Mouse (Mus musculus) erythroblast, embryonic 14.5 days (primary cell): ENCODE data around the gene Irf3. TPM values are rescaled to one million over a fixed set of nuclear protein-coding genes. Genes with fewer than 3 reads are reported as not detected.

Source experiments
- H3K27me3 ChIP-seq: 2 replicates; pipeline ENCODE4 v1.6.1; 2012; ENCODE audit warnings: inconsistent platforms; ENCODE audit not compliant: control insufficient read depth
- H3K36me3 ChIP-seq: 2 replicates; pipeline ENCODE4 v1.6.1; 2012; ENCODE audit warnings: mild to moderate bottlenecking, inconsistent platforms; ENCODE audit not compliant: control insufficient read depth
- H3K4me1 ChIP-seq: 2 replicates; pipeline ENCODE4 v1.6.1; 2012; ENCODE audit warnings: inconsistent platforms; ENCODE audit not compliant: control insufficient read depth
- H3K4me3 ChIP-seq: replicated peaks from 2 replicates; pipeline ENCODE3; 2012; ENCODE audit warnings: moderate library complexity, mild to moderate bottlenecking, inconsistent platforms
- H3K9me3 ChIP-seq: 2 replicates; pipeline ENCODE4 v1.6.1; 2012; ENCODE audit warnings: low read length, inconsistent platforms, mixed read lengths; ENCODE audit not compliant: control insufficient read depth
- GATA1 ChIP-seq: IDR thresholded peaks from 2 replicates; pipeline ENCODE4 v1.6.1; 2012; ENCODE audit warnings: low read length, inconsistent platforms, mixed read lengths
- TAL1 ChIP-seq: IDR thresholded peaks from 3 replicates; pipeline ENCODE4 v1.6.1; 2012; ENCODE audit warnings: low read length, inconsistent platforms, mixed read lengths
- polyA plus RNA-seq: library from polyadenylated mRNA; stranded (reverse); fragments of >175 nt; gene quantifications from 2 replicates; pipeline ENCODE4 v1.2.3, GENCODE M21; 2012

Irf3 gene
- polyA plus RNA-seq, 1 experiment: 10.6 TPM

GRCm38 (mm10) chr7:44971142-44971541 is 26.3 kb upstream of the Irf3 start:
- no peak for TF ChIP-seq TAL1
- no peak for TF ChIP-seq GATA1
- Histone ChIP-seq H3K4me3 (no peak overlapping the region), H3K4me1 (peaks cover 53% of the 10 kb centered on the region), H3K9me3 (no peaks in the 10 kb centered on the region), H3K27me3 (peaks cover 14% of the 10 kb centered on the region), H3K36me3 (peaks cover 9% of the 10 kb centered on the region)

GRCm38 (mm10) chr7:44973415-44974130 is 23.9 kb upstream of the Irf3 start:
- no peak for TF ChIP-seq TAL1
- TF ChIP-seq GATA1: no peak
- H3K36me3 ChIP-seq: peaks cover 33% of the 10 kb centered on the region
- peaks cover 14% of the 10 kb centered on the region for H3K27me3 ChIP-seq
- peaks cover 46% of the 10 kb centered on the region for H3K4me1 ChIP-seq
- H3K4me3 ChIP-seq: no peak overlapping the region
- no peaks in the 10 kb centered on the region for H3K9me3 ChIP-seq

- Histone ChIP-seq H3K4me3 (peak within 1 kb of the TSS; percentile 52), H3K36me3 (peaks cover 43% of the 10 kb centered on the region), H3K27me3 (peaks cover 14% of the 10 kb centered on the region), H3K4me1 (peaks cover 46% of the 10 kb centered on the region), H3K9me3 (no peaks in the 10 kb centered on the region)
- TF ChIP-seq TAL1 (no peak), GATA1 (no peak)
Observed at GRCm38 (mm10) chr7:44974383-44975116, 22.9 kb upstream of the Irf3 start, which contains the start of gene Cpt1c. TSS of gene Cpt1c (minus strand) at chr7:44974851.

GRCm38 (mm10) chr7:44975117-44975419 is 22.4 kb upstream of the Irf3 start:
- TF ChIP-seq TAL1 (no peak), GATA1 (no peak)
- peaks cover 14% of the 10 kb centered on the region for H3K27me3 ChIP-seq
- no peaks in the 10 kb centered on the region for H3K9me3 ChIP-seq
- H3K36me3 ChIP-seq: peaks cover 48% of the 10 kb centered on the region
- peak overlapping the region; percentile 52 for H3K4me3 ChIP-seq
- H3K4me1 ChIP-seq: peaks cover 44% of the 10 kb centered on the region

- Histone ChIP-seq H3K4me1 (peaks cover 27% of the 10 kb centered on the region), H3K27me3 (peaks cover 1% of the 10 kb centered on the region; the same call in 1 of the 2 replicates), H3K36me3 (peaks cover 76% of the 10 kb centered on the region), H3K4me3 (no peak overlapping the region), H3K9me3 (no peaks in the 10 kb centered on the region)
- TF ChIP-seq GATA1: no peak
- no peak for TF ChIP-seq TAL1
Observed at GRCm38 (mm10) chr7:44978300-44978699, 19.1 kb upstream of the Irf3 start.

GRCm38 (mm10) chr7:44981539-44981938 is 15.9 kb upstream of the Irf3 start:
- peaks cover 75% of the 10 kb centered on the region for H3K36me3 ChIP-seq

GRCm38 (mm10) chr7:44983085-44983484 is 14.4 kb upstream of the Irf3 start:
- no peak overlapping the region for H3K4me3 ChIP-seq
- peaks cover 60% of the 10 kb centered on the region for H3K36me3 ChIP-seq
- peaks cover 45% of the 10 kb centered on the region for H3K4me1 ChIP-seq

More at GRCm38 (mm10) chr7:44981539-44981938, 15.9 kb upstream of the Irf3 start:
- H3K4me1 ChIP-seq: peaks cover 31% of the 10 kb centered on the region
- no peaks in the 10 kb centered on the region for H3K27me3 ChIP-seq
- TF ChIP-seq TAL1 (no peak), GATA1 (no peak)
- no peak overlapping the region for H3K4me3 ChIP-seq
- no peaks in the 10 kb centered on the region for H3K9me3 ChIP-seq

GRCm38 (mm10) chr7:44983944-44984832 is 13.3 kb upstream of the Irf3 start:
- H3K4me1 ChIP-seq: peaks cover 51% of the 10 kb centered on the region
- H3K27me3 ChIP-seq: no peaks in the 10 kb centered on the region
- TF ChIP-seq GATA1 (no peak), TAL1 (no peak)
- peaks cover 51% of the 10 kb centered on the region for H3K36me3 ChIP-seq
- peak overlapping the region; percentile 9 for H3K4me3 ChIP-seq
- H3K9me3 ChIP-seq: no peaks in the 10 kb centered on the region

More at GRCm38 (mm10) chr7:44983085-44983484, 14.4 kb upstream of the Irf3 start:
- H3K27me3 ChIP-seq: no peaks in the 10 kb centered on the region
- no peaks in the 10 kb centered on the region for H3K9me3 ChIP-seq
- no peak for TF ChIP-seq GATA1
- TF ChIP-seq TAL1: no peak

GRCm38 (mm10) chr7:44984833-44985164 is 12.6 kb upstream of the Irf3 start:
- no peaks in the 10 kb centered on the region for H3K27me3 ChIP-seq
- H3K9me3 ChIP-seq: no peaks in the 10 kb centered on the region
- TF ChIP-seq GATA1 (no peak), TAL1 (no peak)
- H3K4me1 ChIP-seq: peaks cover 53% of the 10 kb centered on the region
- peak overlapping the region; percentile 87 for H3K4me3 ChIP-seq
- peaks cover 46% of the 10 kb centered on the region for H3K36me3 ChIP-seq
